Mouse (Mus musculus) testis, adult 2 months (tissue): ENCODE results near the gene Fbxl20.

ENCODE experiments used
- CTCF ChIP-seq: fragments of 200-500 bp; IDR thresholded peaks from 2 replicates; pipeline ENCODE4 v1.5.1; 2012; ENCODE audit warnings: low read depth, mild to moderate bottlenecking, inconsistent platforms, low read length, moderate library complexity; ENCODE audit not compliant: control insufficient read depth, insufficient read depth, insufficient replicate concordance
- POLR2A ChIP-seq: fragments of 200-500 bp; IDR thresholded peaks from 2 replicates; pipeline ENCODE4 v1.6.1; 2012; ENCODE audit warnings: low read depth, mild to moderate bottlenecking, inconsistent platforms, low read length, moderate library complexity; ENCODE audit not compliant: control insufficient read depth

DNA sequence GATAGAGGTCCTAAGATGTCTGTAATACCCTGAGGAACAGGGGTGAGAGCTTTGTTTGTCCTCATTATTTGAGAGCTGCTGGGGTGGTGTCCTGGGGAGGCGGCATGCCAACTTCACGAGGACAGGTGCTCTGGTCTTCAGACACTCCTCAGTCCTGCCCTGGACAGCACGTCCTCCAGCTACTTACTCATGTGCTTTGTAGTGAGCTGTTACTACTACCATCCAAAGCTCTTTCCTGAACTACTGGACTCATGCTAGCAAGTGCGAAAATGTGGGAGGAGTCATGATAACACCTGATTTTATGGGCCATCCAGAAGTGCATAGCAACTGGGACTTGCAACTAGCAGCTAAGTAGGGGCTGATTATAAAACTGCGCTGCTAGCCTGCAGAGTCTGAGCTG, 40.5 kb downstream of the Fbxl20 start:
- TF ChIP-seq CTCF (no peak), POLR2A (no peak)
